Mouse (Mus musculus): Measurements from ENCODE around the gene Cyb5d2. TPM values are rescaled to one million over a fixed set of nuclear protein-coding genes. Genes with fewer than 3 reads are reported as not detected.

The Cyb5d2 gene
- polyA plus RNA-seq (2015; fragmentation: Nextera tagmentation; extraction: Ambion mirVana), result 4.3 and 4.5 TPM in 2 replicates

DNA sequence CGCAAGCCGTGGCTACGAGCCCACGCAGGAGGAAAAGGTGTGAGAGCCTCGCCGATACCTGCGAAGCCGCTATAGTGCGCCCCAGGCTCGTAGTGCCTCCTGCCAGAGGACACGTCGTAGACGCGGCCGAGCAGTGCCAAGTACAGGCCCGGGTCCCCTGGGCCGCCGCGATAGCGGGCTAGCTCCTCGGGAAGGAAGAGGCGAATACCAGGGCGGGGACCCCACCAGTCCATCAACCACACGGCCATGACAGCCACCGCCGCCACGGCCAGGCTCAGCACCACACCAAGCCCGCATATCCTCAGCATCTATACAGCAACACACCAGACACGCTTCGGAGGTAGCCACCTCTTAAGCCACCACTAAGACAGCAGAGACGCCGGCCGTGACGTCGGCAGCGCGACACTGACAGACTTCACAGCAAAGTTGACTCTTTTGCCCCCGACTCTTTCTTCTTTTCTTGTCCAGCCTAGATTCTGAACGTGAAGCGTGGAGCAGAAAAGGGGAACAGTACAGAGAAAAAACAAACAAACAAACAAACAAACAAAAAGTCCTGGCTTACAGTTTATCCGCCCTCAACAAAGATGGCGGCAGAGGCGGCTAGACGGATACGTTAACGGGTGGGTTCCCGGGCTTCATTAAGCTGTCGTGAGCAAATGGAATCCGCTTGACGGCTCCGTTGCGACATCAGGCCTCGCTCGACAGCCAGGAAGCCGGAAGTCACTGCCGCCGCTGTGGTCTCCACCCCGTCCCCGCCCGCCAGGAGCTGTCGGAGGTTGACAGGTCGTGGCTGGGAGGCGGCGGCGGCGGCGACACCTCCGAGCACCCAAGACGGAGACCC lies at the start of gene Cyb5d2, which contains the start of gene Zzef1:
Gene Cyb5d2, minus strand, starts transcription at position 688 of the 841 bp plus-strand sequence.
Gene Zzef1, plus strand, starts transcription at position 772 of the 841 bp plus-strand sequence.
- peak; percentile 93 for ATAC-seq (ENCODE audit: low read depth)
- WGBS (ENCODE audit: insufficient replicate concordance), result under 1% methylated on average over 69 of the region's 69 CpGs
- H3K4me1 ChIP-seq (ENCODE audit: control insufficient read depth, low read depth, low read length), result peaks cover 10% of the 10 kb centered on the region
- peak within 1 kb of the TSS; percentile 94 for H3K9ac ChIP-seq (ENCODE audit: low read depth, low read length)
- H3K4me3 ChIP-seq (ENCODE audit: low read depth, low read length), result peak within 1 kb of the TSS; percentile 96
- peak within 1 kb of the TSS; percentile 90 for H3K27ac ChIP-seq (ENCODE audit: low read length)
- H3K27me3 ChIP-seq (ENCODE audit: control insufficient read depth, insufficient read depth, low read depth, low read length), result no peaks in the 10 kb centered on the region
- H3K36me3 ChIP-seq (ENCODE audit: control insufficient read depth, insufficient read depth), result no peaks in the 10 kb centered on the region
- peak within 1 kb of the TSS; percentile 97 for H3K4me2 ChIP-seq (ENCODE audit: low read depth, low read length)
- H3K9me3 ChIP-seq (replicated peaks; ENCODE audit: control insufficient read depth, low read length), result no peaks in the 10 kb centered on the region

DNA sequence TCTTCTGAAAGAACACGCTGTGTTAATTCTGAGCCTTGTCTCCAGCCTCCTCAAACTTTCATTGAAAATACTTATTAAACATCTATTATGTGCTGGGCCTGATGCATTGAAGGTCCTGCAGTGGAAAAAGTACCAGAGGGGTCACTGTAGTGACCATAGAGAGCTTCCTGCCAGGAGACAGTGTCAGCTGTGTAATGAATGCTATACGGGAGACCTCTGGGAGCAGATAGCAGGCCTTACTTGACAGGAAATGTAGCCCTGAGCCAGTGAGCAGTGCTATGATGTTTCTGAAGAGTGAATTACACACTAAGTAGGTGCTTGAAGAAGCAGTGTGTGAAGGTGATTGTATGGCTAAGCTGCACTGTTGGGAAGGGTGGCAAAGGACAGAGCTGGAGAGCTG lies 49.6 kb upstream of the Cyb5d2 start:
- no peaks in the 10 kb centered on the region for H3K9me3 ChIP-seq (replicated peaks; ENCODE audit: control insufficient read depth, low read length)
- H3K27me3 ChIP-seq (ENCODE audit: control insufficient read depth, insufficient read depth, low read depth, low read length), result no peaks in the 10 kb centered on the region
- no peaks in the 10 kb centered on the region for H3K4me1 ChIP-seq (ENCODE audit: control insufficient read depth, low read depth, low read length)
- H3K36me3 ChIP-seq (ENCODE audit: control insufficient read depth, insufficient read depth), result peaks cover 6% of the 10 kb centered on the region; the same call in 1 of the 2 replicates
- 77% methylated on average over 2 of the region's 2 CpGs for WGBS (ENCODE audit: insufficient replicate concordance)
- no peak overlapping the region for H3K4me3 ChIP-seq (ENCODE audit: low read depth, low read length)
- H3K9ac ChIP-seq (ENCODE audit: low read depth, low read length), result no peak overlapping the region
- H3K4me2 ChIP-seq (ENCODE audit: low read depth, low read length), result no peak overlapping the region
- no peak for ATAC-seq (ENCODE audit: low read depth)
- H3K27ac ChIP-seq (ENCODE audit: low read length), result no peak overlapping the region

GRCm38 (mm10) chr11:72843576-72843975 lies 47.6 kb upstream of the Cyb5d2 start:
- Histone ChIP-seq H3K27ac (ENCODE audit: low read length) (no peak overlapping the region), H3K4me3 (ENCODE audit: low read depth, low read length) (no peak overlapping the region), H3K9ac (ENCODE audit: low read depth, low read length) (no peak overlapping the region), H3K36me3 (ENCODE audit: control insufficient read depth, insufficient read depth) (0 out of 2 replicates have a peak, but pooled peaks cover 6% of the 10 kb centered on the region), H3K9me3 (replicated peaks; ENCODE audit: control insufficient read depth, low read length) (no peaks in the 10 kb centered on the region), H3K4me2 (ENCODE audit: low read depth, low read length) (no peak overlapping the region), H3K4me1 (ENCODE audit: control insufficient read depth, low read depth, low read length) (no peaks in the 10 kb centered on the region), H3K27me3 (ENCODE audit: control insufficient read depth, insufficient read depth, low read depth, low read length) (no peaks in the 10 kb centered on the region)
- no peak for ATAC-seq (ENCODE audit: low read depth)

GRCm38 (mm10) chr11:72842731-72843130 lies 46.8 kb upstream of the Cyb5d2 start:
- no peaks in the 10 kb centered on the region for H3K9me3 ChIP-seq (replicated peaks; ENCODE audit: control insufficient read depth, low read length)
- H3K27ac ChIP-seq (ENCODE audit: low read length), result no peak overlapping the region
- 0 out of 2 replicates have a peak, but pooled peaks cover 6% of the 10 kb centered on the region for H3K36me3 ChIP-seq (ENCODE audit: control insufficient read depth, insufficient read depth)
- no peaks in the 10 kb centered on the region for H3K27me3 ChIP-seq (ENCODE audit: control insufficient read depth, insufficient read depth, low read depth, low read length)
- WGBS (ENCODE audit: insufficient replicate concordance), result 76% methylated on average over 3 of the region's 3 CpGs
- no peak overlapping the region for H3K9ac ChIP-seq (ENCODE audit: low read depth, low read length)
- no peaks in the 10 kb centered on the region for H3K4me1 ChIP-seq (ENCODE audit: control insufficient read depth, low read depth, low read length)
- no peak overlapping the region for H3K4me3 ChIP-seq (ENCODE audit: low read depth, low read length)
- ATAC-seq (ENCODE audit: low read depth), result no peak
- no peak overlapping the region for H3K4me2 ChIP-seq (ENCODE audit: low read depth, low read length)

- no peaks in the 10 kb centered on the region for H3K27me3 ChIP-seq (ENCODE audit: control insufficient read depth, insufficient read depth, low read depth, low read length)
- no peak for ATAC-seq (ENCODE audit: low read depth)
- peaks cover 15% of the 10 kb centered on the region for H3K36me3 ChIP-seq (ENCODE audit: control insufficient read depth, insufficient read depth)
- no peak overlapping the region for H3K9ac ChIP-seq (ENCODE audit: low read depth, low read length)
- H3K9me3 ChIP-seq (replicated peaks; ENCODE audit: control insufficient read depth, low read length), result no peaks in the 10 kb centered on the region
- 69% methylated on average over 3 of the region's 3 CpGs for WGBS (ENCODE audit: insufficient replicate concordance)
- H3K4me2 ChIP-seq (ENCODE audit: low read depth, low read length), result no peak overlapping the region
- no peak overlapping the region for H3K27ac ChIP-seq (ENCODE audit: low read length)
- H3K4me3 ChIP-seq (ENCODE audit: low read depth, low read length), result no peak overlapping the region
- H3K4me1 ChIP-seq (ENCODE audit: control insufficient read depth, low read depth, low read length), result no peaks in the 10 kb centered on the region
These were observed 33.9 kb upstream of the Cyb5d2 start for GRCm38 (mm10) chr11:72829869-72830268.

GRCm38 (mm10) chr11:72821041-72821440 lies 25.1 kb upstream of the Cyb5d2 start:
- Histone ChIP-seq H3K9ac (ENCODE audit: low read depth, low read length) (no peak overlapping the region), H3K9me3 (replicated peaks; ENCODE audit: control insufficient read depth, low read length) (no peaks in the 10 kb centered on the region), H3K36me3 (ENCODE audit: control insufficient read depth, insufficient read depth) (peaks cover 9% of the 10 kb centered on the region), H3K4me2 (ENCODE audit: low read depth, low read length) (no peak overlapping the region), H3K4me3 (ENCODE audit: low read depth, low read length) (no peak overlapping the region), H3K4me1 (ENCODE audit: control insufficient read depth, low read depth, low read length) (no peaks in the 10 kb centered on the region), H3K27me3 (ENCODE audit: control insufficient read depth, insufficient read depth, low read depth, low read length) (no peaks in the 10 kb centered on the region), H3K27ac (ENCODE audit: low read length) (no peak overlapping the region)
- 77% methylated on average over 7 of the region's 7 CpGs for WGBS (ENCODE audit: insufficient replicate concordance)
- no peak for ATAC-seq (ENCODE audit: low read depth)

GRCm38 (mm10) chr11:72818067-72818466 lies 22.1 kb upstream of the Cyb5d2 start:
- no peak overlapping the region for H3K9ac ChIP-seq (ENCODE audit: low read depth, low read length)
- no peak overlapping the region for H3K4me2 ChIP-seq (ENCODE audit: low read depth, low read length)
- no peak overlapping the region for H3K4me3 ChIP-seq (ENCODE audit: low read depth, low read length)
- H3K9me3 ChIP-seq (replicated peaks; ENCODE audit: control insufficient read depth, low read length), result no peaks in the 10 kb centered on the region
- no peak for ATAC-seq (ENCODE audit: low read depth)
- H3K36me3 ChIP-seq (ENCODE audit: control insufficient read depth, insufficient read depth), result peaks cover 4% of the 10 kb centered on the region
- H3K4me1 ChIP-seq (ENCODE audit: control insufficient read depth, low read depth, low read length), result no peaks in the 10 kb centered on the region
- 79% methylated on average over 7 of the region's 7 CpGs for WGBS (ENCODE audit: insufficient replicate concordance)
- no peak overlapping the region for H3K27ac ChIP-seq (ENCODE audit: low read length)
- no peaks in the 10 kb centered on the region for H3K27me3 ChIP-seq (ENCODE audit: control insufficient read depth, insufficient read depth, low read depth, low read length)

- WGBS (ENCODE audit: insufficient replicate concordance), result 54% methylated on average over 1 of the region's 1 CpGs
- H3K4me1 ChIP-seq (ENCODE audit: control insufficient read depth, low read depth, low read length), result no peaks in the 10 kb centered on the region
- no peak overlapping the region for H3K4me3 ChIP-seq (ENCODE audit: low read depth, low read length)
- H3K4me2 ChIP-seq (ENCODE audit: low read depth, low read length), result no peak overlapping the region
- no peaks in the 10 kb centered on the region for H3K27me3 ChIP-seq (ENCODE audit: control insufficient read depth, insufficient read depth, low read depth, low read length)
- no peak overlapping the region for H3K9ac ChIP-seq (ENCODE audit: low read depth, low read length)
- H3K9me3 ChIP-seq (replicated peaks; ENCODE audit: control insufficient read depth, low read length), result no peaks in the 10 kb centered on the region
- H3K36me3 ChIP-seq (ENCODE audit: control insufficient read depth, insufficient read depth), result peaks cover 4% of the 10 kb centered on the region
- ATAC-seq (ENCODE audit: low read depth), result no peak
- H3K27ac ChIP-seq (ENCODE audit: low read length), result no peak overlapping the region
These were observed 20.9 kb upstream of the Cyb5d2 start for GRCm38 (mm10) chr11:72816859-72817258.

- Histone ChIP-seq H3K27ac (ENCODE audit: low read length) (no peak overlapping the region), H3K4me2 (ENCODE audit: low read depth, low read length) (no peak overlapping the region), H3K9ac (ENCODE audit: low read depth, low read length) (no peak overlapping the region), H3K9me3 (replicated peaks; ENCODE audit: control insufficient read depth, low read length) (no peaks in the 10 kb centered on the region), H3K4me3 (ENCODE audit: low read depth, low read length) (no peak overlapping the region), H3K36me3 (ENCODE audit: control insufficient read depth, insufficient read depth) (no peaks in the 10 kb centered on the region), H3K27me3 (ENCODE audit: control insufficient read depth, insufficient read depth, low read depth, low read length) (no peaks in the 10 kb centered on the region), H3K4me1 (ENCODE audit: control insufficient read depth, low read depth, low read length) (no peaks in the 10 kb centered on the region)
- WGBS (ENCODE audit: insufficient replicate concordance), result 71% methylated on average over 2 of the region's 2 CpGs
- no peak for ATAC-seq (ENCODE audit: low read depth)
These were observed 18.2 kb upstream of the Cyb5d2 start for GRCm38 (mm10) chr11:72814188-72814587.
